Mouse (Mus musculus): ENCODE measurements around the gene Wdr34.

Wdr34 gene

GRCm38 (mm10) chr2:30048699-30049388, at the start of gene Wdr34:
Wdr34 (minus strand) TSS chr2:30048881.
- DNase-seq = peak; percentile 99

DNA sequence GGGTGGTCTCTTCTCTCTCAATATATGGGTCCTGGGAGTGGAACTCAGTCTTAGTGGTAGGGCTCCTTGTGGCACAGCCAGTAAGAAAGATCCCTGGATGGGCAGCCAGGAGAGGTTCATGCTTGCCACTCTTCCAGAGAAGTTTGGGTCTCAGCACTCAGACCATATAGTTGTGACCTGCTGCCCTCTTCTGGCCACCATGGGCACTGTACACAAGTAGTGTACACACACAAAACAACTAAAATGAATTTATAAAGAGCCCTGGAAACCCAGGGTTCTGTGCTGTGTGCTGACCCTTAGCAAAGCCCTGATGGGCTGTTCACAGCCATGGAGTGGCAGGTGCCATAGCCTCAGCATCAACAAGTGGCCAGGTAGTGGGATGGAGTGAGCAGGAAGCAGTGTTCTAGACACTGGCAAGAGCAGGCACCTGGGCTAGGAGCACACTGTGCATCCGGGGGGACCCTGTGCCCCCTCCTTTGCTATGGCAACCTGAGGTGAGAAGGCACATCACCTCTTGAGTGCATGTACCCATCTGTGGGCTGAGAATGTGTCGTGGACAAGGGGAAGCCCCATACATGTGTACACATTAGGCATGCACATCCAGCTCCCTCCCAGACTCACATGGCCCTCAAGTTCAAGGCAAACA, 47.3 kb upstream of the Wdr34 start:
- peak; percentile 66 for DNase-seq

DNA sequence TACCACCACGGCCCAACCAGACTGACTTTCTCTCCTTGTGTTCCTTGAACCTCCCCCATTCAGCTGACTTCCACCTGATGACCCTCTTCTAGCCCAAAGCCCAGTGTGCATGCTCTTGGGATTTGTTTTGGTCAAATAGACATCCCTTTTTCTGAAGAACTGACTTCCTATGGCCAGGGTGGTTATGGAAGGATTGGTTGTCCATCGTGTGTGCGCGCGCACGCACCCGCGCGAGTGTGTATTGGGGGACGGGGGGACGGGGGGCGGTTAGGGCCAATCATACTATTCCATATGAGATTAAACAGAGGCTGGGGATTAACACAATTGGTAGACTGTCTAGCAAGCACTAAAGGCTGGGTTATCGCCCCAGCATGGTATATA, 45.5 kb upstream of the Wdr34 start:
- no peak for DNase-seq

DNA sequence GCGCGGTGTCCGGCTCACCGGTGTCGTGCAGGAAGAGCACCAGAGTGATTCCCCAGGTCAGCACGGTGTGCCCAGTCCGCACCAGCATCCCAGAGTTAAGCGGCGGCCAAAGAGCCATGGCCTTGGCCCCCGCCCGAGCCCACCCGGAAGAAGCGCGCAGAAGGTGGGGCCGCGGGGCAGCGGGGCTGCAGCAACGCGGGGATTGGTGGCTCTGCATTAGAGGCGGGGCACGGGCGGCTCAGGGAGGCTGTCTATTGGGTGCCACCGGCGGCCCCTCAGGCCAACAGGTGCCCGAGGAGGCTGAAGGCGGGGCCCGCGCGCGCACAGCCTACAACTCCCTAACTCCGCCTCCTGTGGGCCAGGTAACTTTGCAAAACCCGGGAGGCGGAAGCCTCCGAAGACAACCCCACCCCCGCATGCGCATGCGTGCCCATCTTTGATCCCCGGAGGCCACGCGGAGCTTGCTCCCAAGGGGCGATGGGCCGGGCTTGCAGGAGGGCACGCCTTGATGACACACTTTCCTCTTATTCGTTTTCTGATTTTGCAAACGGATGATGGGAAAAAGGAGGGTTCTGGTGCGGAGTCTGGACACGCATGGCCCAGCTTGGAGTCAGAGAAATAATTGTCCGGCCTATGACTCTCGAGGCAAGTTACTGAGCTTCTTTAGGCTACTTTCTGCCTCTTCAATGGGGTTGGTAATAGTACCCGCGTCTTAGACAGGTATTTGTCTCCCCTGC, 45.0 kb upstream of the Wdr34 start, which contains the start of gene Zdhhc12:
Gene Zdhhc12 (minus strand): TSS at position 178 of the 737 bp plus-strand sequence.
- peak; percentile 95 for DNase-seq

DNA sequence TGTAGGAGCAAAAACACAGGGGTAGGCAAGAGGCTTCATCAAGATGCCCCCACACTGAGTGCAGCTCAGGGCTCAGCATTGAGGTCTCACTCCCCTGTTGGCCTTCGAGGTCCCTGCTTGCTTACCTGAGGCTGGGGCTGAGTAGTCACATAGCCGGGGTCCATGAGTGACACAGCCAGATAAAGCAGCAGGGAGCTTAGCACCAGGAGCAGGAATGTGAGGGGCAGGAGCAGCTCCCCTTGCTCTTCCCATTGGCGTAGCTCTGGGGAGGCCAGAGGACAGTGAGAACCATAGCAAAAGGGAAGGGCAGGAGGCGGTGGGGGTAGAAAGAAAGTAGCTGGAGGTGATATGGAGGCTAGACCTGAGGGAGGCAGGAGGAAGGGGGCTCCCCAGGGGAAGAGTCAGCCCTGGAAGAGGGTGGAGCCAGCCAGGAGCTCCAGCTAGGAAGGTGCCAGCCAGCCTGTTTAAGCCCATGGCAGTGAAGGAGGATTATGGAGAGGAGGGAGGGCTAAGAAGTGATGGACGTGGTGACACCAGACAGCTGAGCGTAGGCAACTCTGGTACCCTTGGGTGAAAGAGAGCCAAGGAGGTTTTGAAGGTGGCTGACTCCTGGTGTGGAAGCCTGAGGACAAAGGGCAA, 43.7 kb upstream of the Wdr34 start:
- no peak for DNase-seq

GRCm38 (mm10) chr2:30091521-30091920, 42.8 kb upstream of the Wdr34 start:
- no peak for DNase-seq

GRCm38 (mm10) chr2:30087310-30087709, 38.6 kb upstream of the Wdr34 start:
- no peak for DNase-seq

DNA sequence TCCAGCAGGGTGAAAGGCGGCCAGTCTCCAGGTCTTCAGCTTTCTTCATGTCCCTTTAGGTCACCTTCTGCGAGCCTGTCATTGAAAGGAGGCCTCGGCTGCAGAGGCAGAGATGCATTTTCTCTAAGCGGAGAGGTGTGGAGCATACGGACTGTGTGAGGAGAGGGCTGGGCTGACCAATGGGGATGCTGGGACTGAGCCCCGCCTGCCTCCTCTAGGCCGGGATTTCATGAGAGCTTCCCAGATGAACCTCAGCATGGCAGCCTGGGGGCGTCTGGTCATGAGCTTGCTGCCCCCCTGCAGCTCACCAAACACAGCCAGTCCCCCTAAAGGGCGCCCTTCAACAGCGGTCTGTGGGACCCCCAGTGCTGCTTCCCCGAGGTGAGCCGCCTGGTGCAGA, 36.0 kb upstream of the Wdr34 start:
- no peak for DNase-seq

DNA sequence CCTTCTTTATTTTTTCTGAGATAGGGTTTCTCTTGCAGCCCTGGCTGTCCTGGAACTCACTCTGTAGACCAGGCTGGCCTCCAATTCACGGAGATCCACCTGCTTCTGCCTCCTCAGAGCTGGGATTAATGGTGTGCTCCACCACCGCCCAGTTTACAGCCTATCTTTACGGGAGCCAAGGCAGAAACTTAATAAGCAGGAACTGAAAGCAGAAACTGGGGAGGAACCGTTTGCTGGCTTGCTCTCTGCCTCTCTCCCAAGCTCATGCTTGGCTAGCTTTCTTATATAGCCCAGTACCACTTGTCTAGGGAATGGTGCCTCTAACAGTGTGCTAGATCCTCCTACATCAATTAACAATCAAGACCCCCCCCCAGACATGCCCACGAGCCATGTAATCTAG, 35.4 kb upstream of the Wdr34 start:
- no peak for DNase-seq

DNA sequence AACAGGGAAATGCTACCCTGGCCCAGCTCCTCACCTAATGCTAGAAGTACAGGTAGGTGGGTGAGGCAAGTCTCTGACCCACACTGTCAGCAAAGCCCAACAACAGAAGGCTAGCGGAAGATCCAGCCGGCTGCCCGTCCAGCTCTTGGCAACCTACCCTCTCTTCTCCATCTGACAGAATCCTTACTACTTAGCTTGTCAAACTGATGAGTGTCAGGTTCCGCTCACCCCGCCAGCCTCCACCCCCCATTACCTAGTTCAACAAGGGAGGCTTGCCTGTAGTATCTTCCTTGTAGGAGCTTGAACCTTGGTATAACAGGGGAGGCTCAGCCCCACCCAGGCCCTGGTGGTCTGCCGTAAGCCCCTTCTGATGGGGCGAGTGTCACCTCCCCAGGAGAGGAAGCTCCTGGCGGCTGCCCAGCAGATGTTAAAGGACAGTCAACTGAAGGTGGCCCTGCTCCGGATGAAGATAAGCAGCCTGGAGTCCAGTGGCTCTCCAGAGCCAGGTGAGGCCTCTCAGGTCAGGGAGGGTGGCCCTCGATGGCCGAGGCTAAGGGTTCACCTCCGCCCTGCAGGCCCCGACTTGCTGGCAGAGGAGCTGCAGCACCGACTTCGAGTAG, 31.6 kb upstream of the Wdr34 start:
- DNase-seq = no peak

DNA sequence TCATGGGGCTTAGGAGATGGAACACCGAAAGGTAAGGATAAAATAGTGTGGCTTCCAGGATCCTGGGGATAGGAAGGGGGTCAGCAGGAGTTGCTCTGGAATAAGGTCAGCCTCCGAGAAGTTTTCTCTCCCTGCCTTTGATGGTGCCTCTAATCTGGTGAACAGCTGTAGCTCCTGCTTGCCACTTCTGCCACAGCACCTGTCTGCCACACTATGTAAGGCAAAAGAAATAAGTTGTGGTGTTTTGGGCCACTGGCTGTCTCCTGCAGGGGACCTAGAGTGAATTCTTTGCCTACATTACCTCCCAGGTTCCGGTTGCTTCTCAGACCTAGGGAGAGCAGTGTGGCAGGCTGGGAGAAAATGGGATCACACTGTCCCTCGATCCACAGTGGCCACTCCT, 30.1 kb upstream of the Wdr34 start:
- DNase-seq = no peak

DNA sequence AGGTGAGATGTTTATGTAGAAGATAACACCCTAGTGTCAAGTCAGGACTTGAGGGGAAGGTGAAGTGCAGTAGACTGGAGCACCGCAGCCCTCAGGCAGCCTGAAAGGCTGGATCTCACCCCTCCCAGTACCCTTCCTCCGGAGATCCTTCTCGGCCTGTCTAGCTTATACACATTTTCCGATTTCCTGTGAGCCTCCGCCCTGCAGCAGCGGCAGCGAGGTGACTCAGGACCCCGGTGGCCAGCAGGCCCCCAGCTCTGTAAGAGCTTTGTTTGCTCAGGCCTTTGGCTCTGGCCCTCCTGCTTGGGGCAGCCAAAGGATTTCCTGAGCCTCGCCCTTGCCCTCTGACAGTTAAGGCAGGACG, 29.6 kb upstream of the Wdr34 start:
- DNase-seq = peak; percentile 33

- peak; percentile 88 for DNase-seq
Observed at GRCm38 (mm10) chr2:30077502-30078348, 29.0 kb upstream of the Wdr34 start, which contains the start of gene Pkn3. Pkn3 (plus strand) TSS chr2:30077684.

- DNase-seq = no peak
Observed at GRCm38 (mm10) chr2:30076959-30077358, 28.3 kb upstream of the Wdr34 start.

DNA sequence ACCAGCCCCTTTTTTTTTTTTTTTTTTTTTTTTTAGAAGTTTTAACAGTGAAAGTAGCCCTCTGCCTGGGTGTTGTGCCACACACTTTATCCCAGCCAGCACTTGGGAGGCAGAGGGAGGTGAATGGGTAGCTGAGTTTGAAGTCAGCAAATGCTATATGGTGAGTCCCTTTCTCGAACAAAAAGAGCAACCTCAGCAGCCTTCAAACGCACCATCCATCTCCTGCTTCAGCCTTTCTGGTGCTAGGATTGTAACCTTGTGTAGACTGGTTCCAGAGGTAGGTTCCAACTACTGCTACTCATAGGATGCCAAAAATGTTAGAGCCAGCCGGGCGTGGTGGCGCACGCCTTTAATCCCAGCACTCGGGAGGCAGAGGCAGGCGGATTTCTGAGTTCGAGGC, 27.8 kb upstream of the Wdr34 start:
- DNase-seq = no peak

GRCm38 (mm10) chr2:30075625-30076024, 26.9 kb upstream of the Wdr34 start:
- DNase-seq = no peak

DNA sequence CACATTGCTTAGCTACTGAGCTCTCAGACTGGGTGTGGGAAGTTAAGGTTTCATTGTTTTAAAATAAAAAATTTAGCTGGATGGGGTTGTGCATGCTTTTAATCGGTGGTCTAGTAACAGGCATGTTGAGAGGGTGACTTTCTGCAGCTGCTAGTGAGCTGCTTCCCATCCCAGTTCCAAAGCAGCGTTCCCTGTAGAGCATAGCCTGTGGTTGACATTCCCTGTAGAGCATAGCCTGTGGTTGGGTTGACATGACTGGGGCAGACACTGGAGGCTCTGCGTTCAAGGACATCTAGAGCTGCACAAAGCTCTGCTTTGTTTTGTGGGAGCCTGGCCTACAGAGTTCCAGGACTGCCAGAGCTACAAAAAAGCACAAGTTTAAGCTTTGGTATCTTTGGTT, 24.6 kb upstream of the Wdr34 start:
- no peak for DNase-seq

DNA sequence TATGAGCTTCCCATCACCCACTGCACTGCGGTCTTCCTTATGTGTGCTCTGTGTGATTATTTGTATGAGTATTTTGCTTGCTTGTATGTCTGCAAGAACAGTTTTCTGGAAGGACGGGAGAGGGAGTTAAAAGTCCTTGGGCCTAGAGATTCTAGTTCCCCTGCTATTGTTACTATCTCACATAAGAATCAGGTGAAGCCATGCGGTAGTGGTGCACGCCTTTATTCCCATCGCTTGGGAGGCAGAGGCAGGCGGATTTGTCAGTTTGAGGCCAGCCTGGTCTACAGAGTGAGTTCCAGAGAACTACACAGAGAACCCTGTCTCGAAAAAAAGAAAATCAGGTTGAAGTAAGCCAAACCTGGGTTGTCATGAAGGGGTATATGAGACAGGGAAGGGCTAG, 24.2 kb upstream of the Wdr34 start:
- no peak for DNase-seq

GRCm38 (mm10) chr2:30067962-30068361, 19.3 kb upstream of the Wdr34 start:
- DNase-seq = no peak

GRCm38 (mm10) chr2:30067031-30067888, 18.6 kb upstream of the Wdr34 start:
- peak; percentile 55 for DNase-seq

Data from kidney, adult 18-20 months (tissue).